Comparison of ENCODE assay signal across 8 mouse cellular contexts in the genomic region with DNA sequence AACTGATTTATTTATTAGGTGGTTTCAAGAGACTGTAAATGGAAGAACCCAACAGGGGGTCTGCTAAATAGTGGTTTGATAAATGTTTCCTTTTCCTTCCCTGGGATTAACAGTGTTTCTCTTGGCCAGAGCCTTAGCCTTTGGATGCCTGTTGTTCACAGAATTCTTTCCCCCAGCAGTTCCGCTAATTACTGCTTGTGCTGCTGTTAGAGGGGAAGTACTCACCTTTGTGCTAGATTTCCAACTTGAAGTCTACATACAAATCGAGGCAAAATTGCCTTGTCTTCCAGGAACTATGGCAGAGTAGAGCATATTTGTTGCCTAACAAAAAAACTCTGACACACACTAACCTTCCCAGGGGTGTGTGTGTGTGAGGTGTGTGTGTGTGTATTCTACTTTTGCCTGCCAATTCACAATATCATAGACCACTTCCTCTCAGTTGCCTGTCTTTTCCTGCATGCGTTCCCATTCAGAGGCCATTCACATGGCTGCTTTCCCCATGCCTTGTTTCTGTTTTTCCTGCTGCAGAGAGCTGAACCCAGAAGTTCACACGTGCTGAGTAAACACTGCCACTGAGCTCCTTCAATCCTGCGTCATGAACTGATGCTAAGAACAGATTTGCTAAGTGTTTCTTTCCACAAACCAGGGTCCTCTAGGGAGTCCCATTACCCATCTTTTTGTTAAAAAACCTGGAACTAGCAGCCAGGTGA. TPM values are rescaled to one million over a fixed set of nuclear protein-coding genes. Genes with fewer than 3 reads are reported as not detected.
DNase-seq lines count a peak whose midpoint lies in the region; ATAC-seq and TF ChIP-seq lines count a peak whose summit lies in the region.

No protein-coding gene starts in this region.

- WGBS in lung, embryonic 16.5 days, result 55% methylated on average over 5 of the region's 5 CpGs
- WGBS in intestine, embryonic 15.5 days, result 68% methylated on average over 5 of the region's 5 CpGs
- 71% methylated on average over 5 of the region's 5 CpGs for WGBS in midbrain, postnatal 0 days
- WGBS in cerebellum, adult 2 months, result 77% methylated on average over 5 of the region's 5 CpGs

- no peak for TF ChIP-seq CTCF in gastrocnemius, adult 2 months (IDR thresholded peaks at IDR 0.05)
- TF ChIP-seq CTCF in midbrain, postnatal 0 days (IDR thresholded peaks at IDR 0.05), result no peak
- TF ChIP-seq CTCF in cerebellum, adult 2 months (IDR thresholded peaks at IDR 0.05; ENCODE audit: borderline replicate concordance, insufficient read depth, low read depth, low read length), result no peak

- no peak for ATAC-seq in lung, embryonic 16.5 days (ENCODE audit: low read depth)
- no peak for ATAC-seq in intestine, embryonic 15.5 days
- ATAC-seq in midbrain, postnatal 0 days (ENCODE audit: low FRiP score), result no peak

- intact Hi-C loops in gastrocnemius, adult 2 months (cut with DNase I), result loop anchor here (10.0 kb wide), 1 partner anchor 526 kb away; the partner anchor contains the start of genes Cgas, Gm17324 and Mto1

- peaks cover 17% of the 10 kb centered on the region for H3K4me1 ChIP-seq in lung, embryonic 16.5 days (replicated peaks; ENCODE audit: control insufficient read depth, insufficient read depth, low read length)
- peaks cover 31% of the 10 kb centered on the region for H3K4me1 ChIP-seq in intestine, embryonic 15.5 days (replicated peaks)
- H3K4me1 ChIP-seq in midbrain, postnatal 0 days (ENCODE audit: insufficient read depth, low read length), result peaks cover 5% of the 10 kb centered on the region; the same call in 1 of the 2 replicates
- 0 out of 2 replicates have a peak, but pooled peaks cover 3% of the 10 kb centered on the region for H3K4me1 ChIP-seq in cerebellum, adult 2 months (ENCODE audit: control insufficient read depth, insufficient read depth, low read length)

- H3K27ac ChIP-seq in gastrocnemius, adult 2 months, result no peak overlapping the region
- no peak overlapping the region for H3K27ac ChIP-seq in lung, embryonic 16.5 days (ENCODE audit: low read length)
- H3K27ac ChIP-seq in intestine, embryonic 15.5 days, result no peak overlapping the region
- no peak overlapping the region for H3K27ac ChIP-seq in midbrain, postnatal 0 days (ENCODE audit: low read depth, low read length)
- H3K27ac ChIP-seq in cerebellum, adult 2 months (ENCODE audit: insufficient read depth, low read length), result no peak overlapping the region

- H3K36me3 ChIP-seq in lung, embryonic 16.5 days (ENCODE audit: control insufficient read depth, insufficient read depth, low read length), result no peaks in the 10 kb centered on the region
- 0 out of 2 replicates have a peak, but pooled peaks cover 2% of the 10 kb centered on the region for H3K36me3 ChIP-seq in intestine, embryonic 15.5 days
- H3K36me3 ChIP-seq in midbrain, postnatal 0 days (ENCODE audit: insufficient read depth, low read length), result no peaks in the 10 kb centered on the region

- peak overlapping the region; percentile 82 for H3K4me3 ChIP-seq in gastrocnemius, adult 2 months
- H3K4me3 ChIP-seq in lung, embryonic 16.5 days (ENCODE audit: low read length), result 0 out of 2 replicates have a peak overlapping the region, but pooled peaks have one; percentile 3
- H3K4me3 ChIP-seq in intestine, embryonic 15.5 days (replicated peaks), result no peak overlapping the region
- peak overlapping the region; percentile 97 for H3K4me3 ChIP-seq in midbrain, postnatal 0 days (ENCODE audit: low read depth, low read length)
- no peak overlapping the region for H3K4me3 ChIP-seq in cerebellum, adult 2 months (replicated peaks; ENCODE audit: insufficient read depth, low read depth, low read length)

- no peak for DNase-seq in gastrocnemius, adult 2 months
- DNase-seq in gastrocnemius, adult 8-10 months (ENCODE audit: low spot score in 2 of 2), result no peak
- DNase-seq in lung, postnatal 25 days (ENCODE audit: low spot score), result no peak
- DNase-seq in midbrain, postnatal 0 days (ENCODE audit: low spot score), result no peak
- no peak for DNase-seq in cerebellum, postnatal 25 days
- no peak for DNase-seq in cerebellum, adult 2 months

- H3K9ac ChIP-seq in lung, embryonic 16.5 days (ENCODE audit: low read length), result no peak overlapping the region
- no peak overlapping the region for H3K9ac ChIP-seq in intestine, embryonic 15.5 days
- no peak overlapping the region for H3K9ac ChIP-seq in midbrain, postnatal 0 days (replicated peaks; ENCODE audit: low read length, poor library complexity, severe bottlenecking)

- no peaks in the 10 kb centered on the region for H3K9me3 ChIP-seq in lung, embryonic 16.5 days (ENCODE audit: control insufficient read depth, low read length)
- H3K9me3 ChIP-seq in intestine, embryonic 15.5 days, result no peaks in the 10 kb centered on the region
- no peaks in the 10 kb centered on the region for H3K9me3 ChIP-seq in midbrain, postnatal 0 days (ENCODE audit: low read length)

- peak overlapping the region; percentile 74 for H3K4me2 ChIP-seq in lung, embryonic 16.5 days (ENCODE audit: low read depth, low read length)
- 0 out of 2 replicates have a peak overlapping the region, but pooled peaks have one; percentile 86 for H3K4me2 ChIP-seq in intestine, embryonic 15.5 days (replicated peaks)
- H3K4me2 ChIP-seq in midbrain, postnatal 0 days (ENCODE audit: low read depth, low read length, poor library complexity, severe bottlenecking), result peak overlapping the region; percentile 83

- TF ChIP-seq POLR2A in cerebellum, adult 2 months (IDR thresholded peaks at IDR 0.05; ENCODE audit: borderline replicate concordance, insufficient read depth, low read length), result no peak

- H3K27me3 ChIP-seq in lung, embryonic 16.5 days (ENCODE audit: control insufficient read depth, insufficient read depth, low read depth, low read length), result no peaks in the 10 kb centered on the region
- H3K27me3 ChIP-seq in intestine, embryonic 15.5 days (replicated peaks), result no peaks in the 10 kb centered on the region
- no peaks in the 10 kb centered on the region for H3K27me3 ChIP-seq in midbrain, postnatal 0 days (ENCODE audit: insufficient read depth, low read length)
- H3K27me3 ChIP-seq in cerebellum, adult 2 months (ENCODE audit: control insufficient read depth, insufficient read depth, low read length), result no peaks in the 10 kb centered on the region

RNA-seq across cellular contexts. Expression of gene Elovl5, which starts 2.0 kb away (rescaled TPM):
- 10 to 100 TPM in 1 of 2 experiments, 1 to 10 TPM in 1; 8.7 to 14.3 TPM for total RNA-seq in gastrocnemius, adult 2 months (2021)
- total RNA-seq in gastrocnemius, adult 8-10 months (2022), result 1 to 10 TPM; 5.3 to 6.6 (median 5.7) TPM
- 94.6 and 96.3 TPM in 2 replicates for polyA plus RNA-seq in lung, embryonic 16.5 days (2015; fragmentation: Nextera tagmentation; extraction: Ambion mirVana)
- 70.9 and 76.9 TPM in 2 replicates for polyA plus RNA-seq in intestine, embryonic 15.5 days (2015; fragmentation: Nextera tagmentation; extraction: Ambion mirVana)
- total RNA-seq in midbrain, postnatal 0 days (2014; rRNA removed), result 79.4 and 80.0 TPM in 2 replicates
- polyA plus RNA-seq in midbrain, postnatal 0 days (2015; fragmentation: Nextera tagmentation; extraction: Ambion mirVana), result 58.4 and 59.2 TPM in 2 replicates
- 102 and 109 TPM in 2 replicates for polyA plus RNA-seq in cerebellum, adult 2 months (2012; rRNA removed)

Comparison
In these comparisons a context has a peak if more than half of its experiments do, and no peak if none do; other contexts are left out.
1. H3K4me3 ChIP-seq: peak in gastrocnemius, adult 2 months (single experiment), lung, embryonic 16.5 days (single experiment) and midbrain, postnatal 0 days (single experiment); none in intestine, embryonic 15.5 days (single experiment) and cerebellum, adult 2 months (single experiment).
2. Peak in every context shown above with its lines, with median percentiles within 50 percentile points of each other: H3K4me2 ChIP-seq.